Mouse (Mus musculus) liver, adult 2 months (tissue): ENCODE measurements around the gene Polr2i.

Experiments
- CTCF ChIP-seq: fragments of 200-500 bp; IDR thresholded peaks from 2 replicates; pipeline ENCODE4 v1.5.1; 2011; ENCODE audit warnings: low read depth, low read length, control low read depth
- POLR2A ChIP-seq: fragments of 200-500 bp; IDR thresholded peaks from 2 replicates; pipeline ENCODE4 v1.6.1; 2011; ENCODE audit warnings: low read length, control low read depth; ENCODE audit not compliant: insufficient read depth; ENCODE audit errors: extremely low read depth

- TF ChIP-seq POLR2A (no peak), CTCF (no peak)
Measured at GRCm38 (mm10) chr7:30219293-30220007, 12.3 kb upstream of the Polr2i start.
